Mouse (Mus musculus): ENCODE results near the gene Wnt16. TPM values are rescaled to one million over a fixed set of nuclear protein-coding genes. Genes with fewer than 3 reads are reported as not detected.
A peak's percentile ranks its signal among the peaks of the same experiment; 100 is the strongest.
"Not testable (repeated sequence)": the region's sequence is repeated elsewhere in the genome, so short reads cannot be mapped to it uniquely, and the experiment has no call there.

The Wnt16 gene
- 1 to 10 TPM; 2.4 to 3.2 TPM for total RNA-seq (2021)
- long read RNA-seq, experiment 1: 0 reads
- long read RNA-seq, experiment 2: 0 reads

- intact Hi-C loops (cut with DNase I): no loop called here
- DNase-seq: no peak
Measured at GRCm38 (mm10) chr6:22288004-22288736, at the start of gene Wnt16. Gene Wnt16 (plus strand): TSS chr6:22288227.

- intact Hi-C loops (cut with DNase I): no loop called here
- DNase-seq: no peak
Measured at GRCm38 (mm10) chr6:22243321-22243720, 44.7 kb upstream of the Wnt16 start.

GRCm38 (mm10) chr6:22246696-22247095 lies 41.3 kb upstream of the Wnt16 start:
- DNase-seq: no peak
- intact Hi-C loops (cut with DNase I): no loop called here

- DNase-seq: no peak
- intact Hi-C loops (cut with DNase I): no loop called here
Measured at GRCm38 (mm10) chr6:22258784-22259183, 29.2 kb upstream of the Wnt16 start.

- no peak for DNase-seq
- intact Hi-C loops (cut with DNase I): no loop called here
Measured at GRCm38 (mm10) chr6:22262519-22262918, 25.5 kb upstream of the Wnt16 start.

DNA sequence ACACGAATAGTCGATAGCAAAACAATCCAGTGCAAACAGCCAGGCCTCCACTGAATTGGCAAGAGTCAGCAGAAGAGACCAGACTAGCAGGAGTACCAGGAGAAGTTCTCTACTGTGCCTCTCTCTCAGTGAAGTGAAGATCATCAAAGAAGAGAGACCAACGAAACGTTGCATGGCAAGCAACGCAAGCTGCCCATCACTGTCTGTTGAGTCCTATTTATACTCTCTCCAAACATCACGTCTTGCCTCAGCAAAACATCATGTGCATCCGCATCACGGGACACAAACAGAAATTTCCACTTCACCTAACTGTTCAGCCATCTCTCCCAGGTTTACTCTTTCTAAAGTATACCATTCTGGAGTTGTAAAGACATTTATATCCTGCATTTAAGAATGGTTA lies 23.9 kb upstream of the Wnt16 start:
- DNase-seq; intact Hi-C loops (cut with DNase I): not testable (repeated sequence)

DNA sequence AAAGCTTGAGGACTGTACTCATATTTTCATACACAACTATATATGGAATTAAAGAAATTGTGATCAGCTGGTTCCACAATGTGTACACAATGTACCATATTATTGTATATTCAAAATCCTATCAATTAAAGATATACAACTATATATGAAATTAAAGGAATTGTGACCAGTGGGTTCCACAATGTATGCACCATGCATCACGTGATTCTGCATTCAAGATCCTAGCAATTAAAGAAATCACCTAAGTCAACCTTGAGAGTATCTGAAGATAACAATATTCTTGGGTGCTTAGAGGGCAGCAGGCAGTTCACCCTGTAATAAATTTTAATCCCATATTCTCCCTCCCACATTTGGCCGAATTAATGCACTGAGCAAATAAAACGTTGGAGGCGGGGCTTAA lies 22.0 kb upstream of the Wnt16 start:
- DNase-seq: no peak
- intact Hi-C loops (cut with DNase I): no loop called here

DNA sequence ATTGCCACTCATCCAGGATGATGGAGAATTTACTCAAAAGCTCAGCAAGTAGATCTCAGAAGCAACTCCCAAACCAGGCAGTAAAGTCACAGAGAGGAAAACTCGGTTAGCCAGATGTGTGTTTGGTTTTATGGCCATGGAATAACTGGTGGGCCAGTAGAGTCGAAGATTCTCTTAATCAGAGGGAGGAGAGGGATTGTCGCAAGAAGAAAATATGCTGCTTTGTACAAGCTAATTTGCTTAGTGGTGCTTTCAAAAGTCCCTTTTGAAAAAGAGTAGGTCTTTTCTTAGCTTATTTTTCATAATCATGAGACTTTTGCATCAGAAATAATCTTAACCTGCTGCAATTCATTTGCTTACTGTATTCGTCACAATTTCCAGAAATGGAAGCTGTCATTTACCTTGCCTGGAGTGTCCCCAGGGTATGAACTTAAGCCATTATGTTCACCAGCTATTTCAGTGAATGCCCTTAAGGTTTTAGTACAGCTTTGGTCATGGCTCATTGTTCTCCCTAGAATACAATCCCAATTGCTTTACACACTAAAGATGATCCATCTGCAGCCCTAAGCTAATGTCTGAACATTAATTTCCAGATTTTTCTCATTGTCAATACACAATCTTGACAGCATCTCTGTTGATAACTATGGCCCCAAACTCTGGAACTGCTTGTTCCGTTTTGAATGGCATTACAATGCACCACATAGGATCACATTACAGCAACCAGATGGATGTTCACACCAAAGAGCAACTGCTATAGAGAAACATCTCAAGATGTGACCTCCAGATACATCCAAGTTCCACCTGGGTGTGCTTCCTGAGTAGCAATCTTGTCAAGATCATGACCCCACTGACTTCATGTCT lies 20.0 kb upstream of the Wnt16 start:
- no peak for DNase-seq
- intact Hi-C loops (cut with DNase I): no loop called here

- intact Hi-C loops (cut with DNase I): no loop called here
- no peak for DNase-seq
Measured at GRCm38 (mm10) chr6:22268677-22269076, 19.4 kb upstream of the Wnt16 start.

DNA sequence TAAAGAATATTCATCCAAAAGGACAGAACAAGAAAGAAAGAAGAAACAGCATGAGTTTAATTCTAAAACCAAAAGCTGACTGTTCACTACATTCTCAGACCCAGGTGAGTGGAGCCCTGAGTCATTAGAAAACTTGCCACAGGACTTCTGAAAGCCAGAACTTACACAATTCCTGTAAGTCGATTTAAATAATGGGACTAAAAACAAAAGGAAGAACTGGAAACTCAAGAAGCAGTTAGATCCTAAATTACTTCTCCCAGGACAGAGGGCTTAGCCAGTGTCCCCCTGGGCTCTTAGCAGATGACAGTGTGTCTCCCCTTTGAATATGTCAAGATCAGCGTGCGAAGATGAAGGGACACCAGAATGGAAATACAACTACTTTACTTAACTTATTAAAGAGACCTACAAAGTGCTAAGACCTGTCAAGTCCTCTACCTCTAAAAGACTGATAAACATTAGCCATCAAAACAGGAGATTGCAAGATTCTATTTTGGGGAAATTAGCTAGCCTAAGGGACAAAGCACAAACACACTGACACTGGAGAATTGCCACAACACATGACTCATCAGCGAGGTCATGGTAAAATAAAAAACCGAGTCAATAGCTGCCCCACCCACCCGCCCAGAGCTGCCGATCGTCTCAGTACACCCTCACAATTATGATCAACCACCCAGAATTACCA lies 18.0 kb upstream of the Wnt16 start:
- intact Hi-C loops (cut with DNase I): no loop called here
- peak in 1 of 2 experiments; percentile 23 for DNase-seq

DNA sequence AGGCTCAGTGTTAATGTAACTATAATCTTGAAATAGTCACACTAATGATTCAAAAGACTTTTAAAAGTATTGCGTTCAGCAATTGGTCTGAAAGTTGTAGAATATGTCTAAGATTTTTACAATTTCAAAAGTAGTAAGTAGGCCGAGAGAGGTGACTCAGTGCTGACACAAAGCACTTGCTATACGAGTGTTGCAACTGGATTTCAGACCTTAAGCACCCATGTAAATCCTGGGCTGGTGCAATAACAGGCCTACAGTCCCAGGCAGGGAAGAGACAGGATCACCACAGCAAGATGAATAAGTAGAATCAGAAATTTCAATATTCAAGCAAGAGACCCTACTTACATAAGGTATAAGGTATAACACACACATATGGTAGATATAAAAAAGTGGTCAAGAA lies 10.1 kb upstream of the Wnt16 start:
- intact Hi-C loops (cut with DNase I): no loop called here
- no peak for DNase-seq

- peak; percentile 34 to 53 for DNase-seq
- intact Hi-C loops (cut with DNase I): no loop called here
Measured at GRCm38 (mm10) chr6:22280217-22280861, 7.7 kb upstream of the Wnt16 start.

GRCm38 (mm10) chr6:22282405-22282804 lies 5.6 kb upstream of the Wnt16 start:
- DNase-seq: no peak
- intact Hi-C loops (cut with DNase I): no loop called here

DNA sequence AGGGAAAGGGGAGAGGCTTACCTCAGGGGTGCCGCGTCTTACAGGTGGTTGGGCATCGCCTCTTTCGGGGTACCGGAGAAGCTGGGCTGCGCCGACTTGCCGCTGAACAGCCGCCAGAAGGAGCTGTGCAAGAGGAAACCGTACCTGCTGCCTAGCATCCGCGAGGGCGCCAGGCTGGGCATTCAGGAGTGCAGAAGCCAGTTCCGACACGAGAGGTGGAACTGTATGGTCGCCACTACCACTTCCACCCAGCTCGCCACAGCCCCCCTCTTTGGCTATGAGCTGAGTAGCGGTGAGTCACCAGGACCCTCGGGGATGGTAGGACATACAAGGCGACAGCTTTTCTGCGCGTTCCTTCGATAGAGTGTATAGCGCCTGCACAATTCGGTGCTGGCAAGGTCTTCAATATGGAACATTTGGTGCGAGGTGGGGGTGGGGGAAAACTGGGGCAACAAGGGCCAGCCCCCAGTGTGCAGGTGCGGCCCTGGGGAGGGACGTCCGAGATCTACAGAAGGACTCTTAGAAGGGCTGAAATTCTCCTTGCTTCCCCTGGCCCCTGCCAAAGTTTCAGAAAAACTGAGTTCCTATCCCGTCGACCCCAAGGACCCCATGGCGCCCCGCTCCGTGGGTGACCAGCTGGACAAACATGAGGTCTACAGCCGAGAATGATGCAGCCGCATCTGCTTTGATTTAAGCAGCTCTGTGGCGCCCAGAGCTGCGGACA lies 872 bp downstream of the Wnt16 start:
- intact Hi-C loops (cut with DNase I): no loop called here
- DNase-seq: no peak

GRCm38 (mm10) chr6:22289461-22290021 lies 1.5 kb downstream of the Wnt16 start:
- intact Hi-C loops (cut with DNase I): no loop called here

GRCm38 (mm10) chr6:22290790-22291189 lies 2.8 kb downstream of the Wnt16 start:
- intact Hi-C loops (cut with DNase I): no loop called here
- no peak for DNase-seq

More at GRCm38 (mm10) chr6:22289461-22290021, 1.5 kb downstream of the Wnt16 start:
- DNase-seq: no peak

GRCm38 (mm10) chr6:22292056-22292455 lies 4.0 kb downstream of the Wnt16 start:
- intact Hi-C loops (cut with DNase I): no loop called here

GRCm38 (mm10) chr6:22293922-22294321 lies 5.9 kb downstream of the Wnt16 start:
- DNase-seq: no peak
- intact Hi-C loops (cut with DNase I): no loop called here

More at GRCm38 (mm10) chr6:22292056-22292455, 4.0 kb downstream of the Wnt16 start:
- DNase-seq: no peak

GRCm38 (mm10) chr6:22297028-22297427 lies 9.0 kb downstream of the Wnt16 start:
- DNase-seq: no peak
- intact Hi-C loops (cut with DNase I): no loop called here

GRCm38 (mm10) chr6:22298059-22298458 lies 10.0 kb downstream of the Wnt16 start:
- DNase-seq: no peak
- intact Hi-C loops (cut with DNase I): no loop called here

Measured in gastrocnemius, postnatal 36 days (tissue).